Mouse (Mus musculus): Measurements from ENCODE around the gene Syt2. TPM values are rescaled to one million over a fixed set of nuclear protein-coding genes. Genes with fewer than 3 reads are reported as not detected.

The Syt2 gene
- polyA plus RNA-seq, 1 experiment, result 0.14 TPM

DNA sequence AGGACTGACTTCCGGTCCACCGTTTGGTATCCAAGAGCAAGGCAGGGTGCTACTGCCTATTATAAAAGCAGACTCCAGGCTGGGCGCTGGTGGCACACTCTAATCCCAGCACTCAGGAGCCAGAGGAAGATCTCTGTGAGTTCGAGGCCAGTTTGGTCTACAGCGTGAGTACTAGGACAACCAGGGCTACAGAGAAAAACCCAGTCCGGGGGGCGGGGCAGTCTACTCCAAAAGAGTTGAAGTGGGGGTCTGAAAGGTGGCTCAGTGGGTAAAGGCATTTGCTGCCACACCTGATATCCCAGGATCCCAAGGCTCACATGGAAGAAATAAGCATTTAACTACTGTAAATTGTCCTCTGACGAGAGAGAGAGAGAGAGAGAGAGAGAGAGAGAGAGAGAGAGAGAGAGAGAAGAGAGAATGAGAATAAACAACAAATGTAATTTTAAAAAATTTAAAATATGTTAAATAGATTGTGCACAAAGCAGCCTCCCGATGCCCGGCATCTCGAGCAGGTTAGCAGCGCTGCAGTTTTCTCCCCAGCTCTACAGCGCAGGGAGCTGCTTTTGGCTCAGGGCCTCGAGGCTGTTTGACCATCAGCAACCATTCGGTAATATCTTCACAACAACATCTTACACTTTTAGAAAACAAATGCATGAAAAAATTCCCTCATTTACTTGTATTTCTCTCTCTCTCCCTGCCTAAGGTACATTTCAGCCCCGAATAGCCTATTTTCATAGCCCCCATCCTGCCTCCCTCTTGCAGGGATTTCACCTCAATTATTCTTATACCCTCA is 873 bp upstream of the Syt2 start:
- DNase-seq, result no peak
- no peak overlapping the region for H3K4me3 ChIP-seq (replicated peaks; ENCODE audit: extremely low read depth, low read depth, low read length)
- H3K4me1 ChIP-seq (ENCODE audit: control insufficient read depth, insufficient read depth, low read length), result peaks cover 6% of the 10 kb centered on the region
- WGBS, result 17% methylated on average over 16 of the region's 16 CpGs
- TF ChIP-seq POLR2A (IDR thresholded peaks at IDR 0.05; ENCODE audit: borderline replicate concordance, extremely low read depth, low read depth, low read length) (no peak), CTCF (IDR thresholded peaks at IDR 0.05; ENCODE audit: insufficient read depth, low read length) (no peak)

DNA sequence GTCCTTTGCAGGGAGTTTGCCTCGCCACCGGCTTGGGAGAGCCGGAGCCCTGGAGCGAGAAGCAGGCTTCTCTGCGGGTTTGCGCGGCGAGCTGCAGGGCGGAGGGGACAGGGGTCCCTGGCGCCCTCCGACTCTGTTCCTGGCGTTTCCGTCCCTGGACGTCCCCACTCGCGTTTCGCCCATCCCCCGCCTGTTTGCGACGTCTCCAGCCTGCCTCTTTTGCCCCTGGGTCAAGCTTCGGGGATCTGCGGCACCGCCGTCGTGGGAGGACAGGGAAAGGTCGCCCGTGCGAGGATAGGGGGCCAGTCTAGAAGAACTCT is 446 bp downstream of the Syt2 start:
- Histone ChIP-seq H3K4me1 (ENCODE audit: control insufficient read depth, insufficient read depth, low read length) (peaks cover 8% of the 10 kb centered on the region), H3K4me3 (replicated peaks; ENCODE audit: extremely low read depth, low read depth, low read length) (peak overlapping the region; percentile 22)
- no peak for DNase-seq
- TF ChIP-seq CTCF (IDR thresholded peaks at IDR 0.05; ENCODE audit: insufficient read depth, low read length) (no peak), POLR2A (IDR thresholded peaks at IDR 0.05; ENCODE audit: borderline replicate concordance, extremely low read depth, low read depth, low read length) (no peak)
- 2% methylated on average over 28 of the region's 28 CpGs for WGBS

DNA sequence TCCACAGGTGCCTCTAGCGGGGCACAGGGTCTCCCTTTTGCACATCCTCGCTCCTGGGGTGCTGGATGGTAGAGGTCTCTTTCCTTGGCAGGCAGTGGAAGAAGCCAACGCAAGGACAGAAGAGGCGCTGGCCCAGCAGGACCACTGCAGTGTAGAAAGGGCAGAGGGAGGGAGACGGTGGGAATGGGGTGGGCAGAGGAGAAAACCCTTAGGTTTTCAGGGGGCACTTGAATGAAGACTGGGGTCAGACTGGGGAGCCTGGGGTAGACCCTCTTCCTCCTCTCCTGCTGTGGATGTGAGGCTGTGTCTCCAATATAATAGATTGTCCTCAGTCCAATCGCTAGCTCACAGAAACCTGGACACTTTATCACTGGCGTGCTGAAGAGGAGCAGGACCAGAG is 1.1 kb downstream of the Syt2 start:
- WGBS, result 63% methylated on average over 7 of the region's 7 CpGs
- Histone ChIP-seq H3K4me3 (replicated peaks; ENCODE audit: extremely low read depth, low read depth, low read length) (no peak overlapping the region), H3K4me1 (ENCODE audit: control insufficient read depth, insufficient read depth, low read length) (peaks cover 12% of the 10 kb centered on the region)
- DNase-seq, result no peak
- TF ChIP-seq POLR2A (IDR thresholded peaks at IDR 0.05; ENCODE audit: borderline replicate concordance, extremely low read depth, low read depth, low read length), result no peak
- TF ChIP-seq CTCF (IDR thresholded peaks at IDR 0.05; ENCODE audit: insufficient read depth, low read length), result no peak

DNA sequence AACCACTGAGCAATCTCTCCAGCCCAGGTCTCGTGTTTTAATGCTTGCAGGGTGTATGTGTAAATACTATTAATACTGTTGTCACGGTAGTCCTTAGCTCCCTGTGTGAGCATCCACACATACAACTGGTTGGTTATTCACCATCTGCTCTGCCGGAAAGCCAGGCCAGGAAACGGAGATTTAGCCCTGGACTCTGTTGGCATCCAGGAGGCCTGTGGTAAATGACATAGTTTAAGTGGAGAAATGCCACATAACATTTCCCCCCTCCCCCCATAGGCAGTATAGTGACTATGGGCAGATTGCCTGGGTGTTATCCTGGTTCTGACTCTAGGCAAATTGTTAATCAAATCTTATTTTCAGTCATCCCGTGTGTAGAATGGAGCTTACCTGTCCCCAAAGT is 4.3 kb downstream of the Syt2 start:
- TF ChIP-seq POLR2A (IDR thresholded peaks at IDR 0.05; ENCODE audit: borderline replicate concordance, extremely low read depth, low read depth, low read length) (no peak), CTCF (IDR thresholded peaks at IDR 0.05; ENCODE audit: insufficient read depth, low read length) (no peak)
- 89% methylated on average over 5 of the region's 5 CpGs for WGBS
- DNase-seq, result no peak
- Histone ChIP-seq H3K4me1 (ENCODE audit: control insufficient read depth, insufficient read depth, low read length) (peaks cover 12% of the 10 kb centered on the region), H3K4me3 (replicated peaks; ENCODE audit: extremely low read depth, low read depth, low read length) (no peak overlapping the region)

DNA sequence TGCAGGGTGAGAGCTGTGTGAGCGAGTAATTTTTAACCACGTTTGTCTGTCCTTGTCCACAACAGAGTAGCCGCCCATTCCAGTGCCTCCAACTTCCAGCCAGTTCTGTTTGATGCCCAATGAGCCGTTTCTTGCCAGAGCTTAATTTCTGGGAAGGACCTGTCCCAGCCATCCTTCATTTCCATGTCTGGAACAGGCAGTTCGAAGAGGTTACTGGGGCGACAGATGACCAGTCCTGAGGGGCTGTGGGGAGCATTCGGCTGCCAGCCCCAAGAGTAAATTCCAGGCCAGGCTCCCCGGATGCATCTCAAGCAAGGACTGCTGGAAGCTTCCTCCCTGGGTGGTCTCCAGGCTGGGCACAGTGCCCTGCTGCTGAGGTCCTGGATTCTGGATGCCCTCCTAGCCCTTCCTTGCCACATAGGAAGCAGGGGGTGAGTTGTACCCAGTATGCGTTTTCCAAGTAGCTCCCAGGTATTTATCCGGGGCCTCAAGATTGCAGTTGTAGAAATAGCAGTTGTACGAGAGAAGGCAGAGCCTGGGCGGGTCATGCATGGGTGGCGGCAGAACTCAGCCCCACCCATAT is 4.9 kb downstream of the Syt2 start:
- Histone ChIP-seq H3K4me1 (ENCODE audit: control insufficient read depth, insufficient read depth, low read length) (peaks cover 9% of the 10 kb centered on the region), H3K4me3 (replicated peaks; ENCODE audit: extremely low read depth, low read depth, low read length) (no peak overlapping the region)
- TF ChIP-seq POLR2A (IDR thresholded peaks at IDR 0.05; ENCODE audit: borderline replicate concordance, extremely low read depth, low read depth, low read length) (no peak), CTCF (IDR thresholded peaks at IDR 0.05; ENCODE audit: insufficient read depth, low read length) (no peak)
- no peak for DNase-seq
- 35% methylated on average over 13 of the region's 13 CpGs for WGBS

DNA sequence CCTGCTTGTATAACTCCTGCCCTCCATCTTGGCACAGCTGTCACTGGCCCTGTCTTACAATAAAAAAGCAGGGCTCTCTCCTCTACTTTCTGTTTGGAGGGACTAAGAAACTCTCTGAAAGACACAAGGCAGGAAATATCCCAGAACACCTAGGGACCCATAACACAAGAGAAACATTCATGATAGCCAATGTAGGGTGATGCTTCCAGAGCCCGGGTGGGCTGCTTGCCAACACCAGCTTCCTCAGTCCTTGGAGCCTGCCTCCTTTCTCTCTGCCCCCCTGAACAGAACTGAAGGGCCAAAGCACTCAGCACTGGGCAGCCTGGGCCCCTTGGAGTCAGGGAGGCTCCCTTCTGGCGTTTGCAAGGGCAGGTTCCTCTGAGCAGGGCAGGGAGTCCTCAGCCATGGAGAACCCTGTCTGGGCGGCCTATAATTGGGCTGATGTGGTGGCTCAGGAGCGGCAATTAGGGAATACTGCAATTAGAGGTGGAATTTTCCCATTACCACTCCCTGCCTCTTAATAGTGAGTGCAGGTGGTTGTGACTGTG is 5.4 kb downstream of the Syt2 start:
- DNase-seq, result no peak
- 22% methylated on average over 4 of the region's 4 CpGs for WGBS
- TF ChIP-seq CTCF (IDR thresholded peaks at IDR 0.05; ENCODE audit: insufficient read depth, low read length), result no peak
- TF ChIP-seq POLR2A (IDR thresholded peaks at IDR 0.05; ENCODE audit: borderline replicate concordance, extremely low read depth, low read depth, low read length), result no peak
- Histone ChIP-seq H3K4me3 (replicated peaks; ENCODE audit: extremely low read depth, low read depth, low read length) (no peak overlapping the region), H3K4me1 (ENCODE audit: control insufficient read depth, insufficient read depth, low read length) (peaks cover 7% of the 10 kb centered on the region)

DNA sequence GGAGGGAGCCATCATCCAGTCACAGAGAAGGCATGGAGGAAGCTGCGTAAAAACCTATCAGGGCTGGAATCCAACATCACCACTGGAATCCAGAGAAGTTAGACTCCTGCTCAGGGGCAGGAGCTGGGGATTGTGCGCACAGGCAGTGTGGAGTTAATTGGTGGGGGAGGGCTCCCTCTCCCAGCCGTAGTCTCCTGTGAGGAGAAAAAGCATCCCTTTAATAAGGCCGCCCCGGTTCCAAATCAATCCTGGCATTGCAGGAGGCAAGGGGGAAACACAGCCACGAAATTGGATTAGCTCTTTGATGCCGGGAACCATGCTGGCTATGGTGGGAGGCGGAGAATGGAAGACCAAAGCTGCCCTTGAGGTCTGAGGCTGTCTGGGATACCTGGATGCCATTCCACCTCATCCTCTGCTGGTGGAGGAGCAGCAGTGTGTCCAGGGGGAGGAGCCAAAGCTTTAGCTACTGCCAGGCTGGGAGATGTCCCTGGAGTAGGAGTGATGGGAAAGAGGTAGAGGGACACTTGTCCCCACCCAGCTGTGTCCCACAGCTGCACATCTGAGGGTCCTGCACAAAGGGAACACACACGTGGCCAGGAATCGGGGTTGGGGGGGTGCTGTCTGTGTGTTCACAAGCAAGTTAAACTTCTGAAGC is 7.3 kb downstream of the Syt2 start:
- Histone ChIP-seq H3K4me1 (ENCODE audit: control insufficient read depth, insufficient read depth, low read length) (peaks cover 6% of the 10 kb centered on the region; the same call in 1 of the 2 replicates), H3K4me3 (replicated peaks; ENCODE audit: extremely low read depth, low read depth, low read length) (no peak overlapping the region)
- 52% methylated on average over 10 of the region's 10 CpGs for WGBS
- TF ChIP-seq POLR2A (IDR thresholded peaks at IDR 0.05; ENCODE audit: borderline replicate concordance, extremely low read depth, low read depth, low read length) (no peak), CTCF (IDR thresholded peaks at IDR 0.05; ENCODE audit: insufficient read depth, low read length) (no peak)
- no peak for DNase-seq

DNA sequence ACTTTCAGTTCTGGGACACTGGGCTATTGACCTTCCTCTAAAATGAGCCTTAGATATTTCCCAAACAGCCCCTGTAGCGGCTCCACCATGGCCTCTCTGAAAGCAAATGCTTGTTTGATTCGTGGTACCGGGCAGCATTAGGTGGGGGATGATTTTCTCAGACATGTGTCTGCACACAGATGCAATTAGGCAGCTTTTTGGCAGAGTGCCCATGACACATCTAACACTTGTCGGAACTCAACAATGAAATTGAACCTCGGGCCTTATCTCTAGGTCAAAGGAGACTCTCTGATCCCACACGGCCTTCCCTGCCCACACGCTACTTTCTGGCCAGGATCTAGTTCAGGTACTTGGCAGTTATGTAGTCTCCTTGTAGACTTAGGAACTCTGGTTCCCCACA is 12.4 kb downstream of the Syt2 start:
- TF ChIP-seq POLR2A (IDR thresholded peaks at IDR 0.05; ENCODE audit: borderline replicate concordance, extremely low read depth, low read depth, low read length) (no peak), CTCF (IDR thresholded peaks at IDR 0.05; ENCODE audit: insufficient read depth, low read length) (no peak)

DNA sequence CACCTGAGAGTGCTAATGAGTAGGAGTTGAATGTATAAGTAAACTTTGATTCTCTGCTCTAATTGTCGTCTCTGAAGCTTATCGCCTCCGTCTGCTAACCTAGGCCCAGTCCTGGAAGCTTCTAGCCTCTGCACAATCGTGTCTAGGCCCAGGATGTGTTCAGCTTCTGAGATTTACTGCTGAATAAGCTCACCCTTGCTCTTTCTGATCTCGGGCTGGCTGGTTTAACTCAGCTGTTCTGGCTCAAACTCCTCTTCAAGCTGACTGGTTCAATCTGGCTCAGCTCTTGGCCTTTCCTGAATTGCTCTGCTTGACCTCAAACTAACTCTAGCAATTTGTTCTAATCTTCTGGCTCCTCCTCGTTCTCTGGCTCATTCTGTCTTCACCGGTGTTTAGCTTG is 13.7 kb downstream of the Syt2 start:
- no peak for TF ChIP-seq CTCF (IDR thresholded peaks at IDR 0.05; ENCODE audit: insufficient read depth, low read length)
- TF ChIP-seq POLR2A (IDR thresholded peaks at IDR 0.05; ENCODE audit: borderline replicate concordance, extremely low read depth, low read depth, low read length), result no peak
- no peaks in the 10 kb centered on the region for H3K4me1 ChIP-seq (ENCODE audit: control insufficient read depth, insufficient read depth, low read length)
- WGBS, result 48% methylated on average over 7 of the region's 7 CpGs
- no peak overlapping the region for H3K4me3 ChIP-seq (replicated peaks; ENCODE audit: extremely low read depth, low read depth, low read length)
- DNase-seq, result no peak

More for the DNA sequence above, 12.4 kb downstream of the Syt2 start:
- H3K4me3 ChIP-seq (replicated peaks; ENCODE audit: extremely low read depth, low read depth, low read length), result no peak overlapping the region
- H3K4me1 ChIP-seq (ENCODE audit: control insufficient read depth, insufficient read depth, low read length), result no peaks in the 10 kb centered on the region
- WGBS, result 38% methylated on average over 7 of the region's 7 CpGs
- DNase-seq, result no peak
